Mouse (Mus musculus): ENCODE measurements around the gene Gm20695. TPM values are rescaled to one million over a fixed set of nuclear protein-coding genes. Genes with fewer than 3 reads are reported as not detected.

Gm20695 gene
- polyA plus RNA-seq, 1 experiment from 2014 or later: 4.3 TPM

DNA sequence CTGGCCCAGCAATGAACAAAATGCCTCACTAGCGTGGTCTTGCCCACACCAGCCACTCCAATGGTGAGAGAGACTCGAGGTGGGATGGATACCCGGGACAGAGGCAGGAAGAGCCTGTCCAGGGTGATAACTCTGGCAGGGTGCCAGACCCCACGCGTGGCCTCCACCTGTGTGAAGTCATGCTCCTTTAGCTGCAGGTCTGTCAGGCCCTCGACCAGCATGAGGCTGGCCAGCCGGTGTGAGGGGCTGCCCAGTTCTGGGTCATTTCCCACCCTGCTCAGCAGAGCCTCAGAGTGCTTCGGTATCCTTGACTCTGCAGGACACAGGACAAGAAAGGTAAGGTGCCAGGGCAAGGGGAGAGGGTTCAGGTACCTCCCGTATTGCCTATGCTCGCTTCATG lies 80.5 kb downstream of the Gm20695 start:
- no peak overlapping the region for H3K9ac ChIP-seq
- no peak overlapping the region for H3K4me3 ChIP-seq
- H3K4me2 ChIP-seq (replicated peaks): no peak overlapping the region
- H3K4me1 ChIP-seq: no peaks in the 10 kb centered on the region
- no peaks in the 10 kb centered on the region for H3K36me3 ChIP-seq
- ATAC-seq (ENCODE audit: low FRiP score, low read depth): no peak
- no peaks in the 10 kb centered on the region for H3K27me3 ChIP-seq
- H3K9me3 ChIP-seq: no peaks in the 10 kb centered on the region
- no peak overlapping the region for H3K27ac ChIP-seq
- WGBS: 77% methylated on average over 10 of the region's 10 CpGs

DNA sequence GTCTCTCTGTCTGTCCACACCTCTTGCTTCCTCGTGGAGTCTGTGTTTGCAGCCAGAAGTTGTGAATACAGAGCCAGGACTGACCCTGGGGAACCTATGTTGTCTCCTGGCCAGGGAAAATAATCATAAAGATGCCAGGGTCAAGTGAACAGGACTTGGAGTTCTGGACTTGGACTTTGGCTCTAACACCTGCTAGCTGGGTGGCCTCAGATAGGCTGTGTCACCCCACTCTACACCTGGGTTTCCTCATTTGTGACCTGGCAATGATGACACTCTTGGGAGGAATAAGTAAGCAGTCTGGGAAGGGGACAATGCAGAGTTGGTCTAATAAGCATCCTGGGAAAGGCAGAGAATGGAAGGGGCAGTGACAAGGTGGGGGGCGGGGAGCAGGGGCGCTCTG lies 81.1 kb downstream of the Gm20695 start:
- no peaks in the 10 kb centered on the region for H3K9me3 ChIP-seq
- H3K27me3 ChIP-seq: no peaks in the 10 kb centered on the region
- 79% methylated on average over 3 of the region's 3 CpGs for WGBS

More for the DNA sequence above, 81.1 kb downstream of the Gm20695 start:
- Histone ChIP-seq H3K27ac (no peak overlapping the region), H3K4me1 (no peaks in the 10 kb centered on the region), H3K4me2 (replicated peaks) (no peak overlapping the region), H3K4me3 (no peak overlapping the region), H3K9ac (no peak overlapping the region), H3K36me3 (no peaks in the 10 kb centered on the region)
- no peak for ATAC-seq (ENCODE audit: low FRiP score, low read depth)

Small RNAs within 50 kb of the gene (microRNA-seq; reads per million reads assigned to microRNA genes)
- gene Gm23493: not detected

Other genes with a start within 250 kb of the Gm20695 start
- gene Mefv, start 166.6 kb upstream of the Gm20695 start, polyA plus RNA-seq (2015; fragmentation: Nextera tagmentation; extraction: Ambion mirVana): not detected in 2 replicates
- 58.6 and 59.4 TPM in 2 replicates for gene Zfp263, start 140.6 kb upstream of the Gm20695 start, polyA plus RNA-seq (2015; fragmentation: Nextera tagmentation; extraction: Ambion mirVana)
- not detected in 2 replicates for gene Olfr15, start 53.8 kb upstream of the Gm20695 start, polyA plus RNA-seq (2015; fragmentation: Nextera tagmentation; extraction: Ambion mirVana)
- gene Zfp174, start 37.4 kb upstream of the Gm20695 start, polyA plus RNA-seq (2015; fragmentation: Nextera tagmentation; extraction: Ambion mirVana): 1.6 and 1.8 TPM in 2 replicates
- gene Naa60, start 12.3 kb upstream of the Gm20695 start, polyA plus RNA-seq (2015; fragmentation: Nextera tagmentation; extraction: Ambion mirVana): 55.8 and 59.1 TPM in 2 replicates
- 6.1 and 6.4 TPM in 2 replicates for gene Zfp597, start 87 bp upstream of the Gm20695 start, polyA plus RNA-seq (2015; fragmentation: Nextera tagmentation; extraction: Ambion mirVana)
- gene 1700037C18Rik, start 24.0 kb downstream of the Gm20695 start, polyA plus RNA-seq (2015; fragmentation: Nextera tagmentation; extraction: Ambion mirVana): 6.9 and 8.1 TPM in 2 replicates
- 31.1 and 31.3 TPM in 2 replicates for gene Cluap1, start 24.2 kb downstream of the Gm20695 start, polyA plus RNA-seq (2015; fragmentation: Nextera tagmentation; extraction: Ambion mirVana)
- 0.87 and 1.2 TPM in 2 replicates for gene Nlrc3, start 92.0 kb downstream of the Gm20695 start, polyA plus RNA-seq (2015; fragmentation: Nextera tagmentation; extraction: Ambion mirVana)
- 16.7 and 18.6 TPM in 2 replicates for gene Slx4, start 119.1 kb downstream of the Gm20695 start, polyA plus RNA-seq (2015; fragmentation: Nextera tagmentation; extraction: Ambion mirVana)
- 6.2 and 6.7 TPM in 2 replicates for gene Dnase1, start 152.3 kb downstream of the Gm20695 start, polyA plus RNA-seq (2015; fragmentation: Nextera tagmentation; extraction: Ambion mirVana)
- 77.5 and 85.2 TPM in 2 replicates for gene Trap1, start 193.2 kb downstream of the Gm20695 start, polyA plus RNA-seq (2015; fragmentation: Nextera tagmentation; extraction: Ambion mirVana)

All from limb, embryonic 13.5 days (tissue).